Mouse (Mus musculus) CH12.LX (cell line): ENCODE measurements around the gene Sprn.

Source experiments
- CHD2 ChIP-seq: IDR thresholded peaks from 2 replicates; pipeline ENCODE4 v1.6.1; 2011; ENCODE audit warnings: low read length, improper control_type of control experiment
- CTCF ChIP-seq, 2 experiments: IDR thresholded peaks in 1 of 2; conservative IDR thresholded peaks in 1 of 2; 2 replicates each; pipeline ENCODE4 v1.5.1; 2011 to 2012; ENCODE audit warnings: low read depth in 2 of 2, low read length in 2 of 2, improper control_type of control experiment in 1 of 2, inconsistent platforms in 1 of 2, mild to moderate bottlenecking in 1 of 2, moderate library complexity in 1 of 2
- RAD21 ChIP-seq: IDR thresholded peaks from 2 replicates; pipeline ENCODE4 v1.6.1; 2011; ENCODE audit warnings: low read depth, mild to moderate bottlenecking, low read length, improper control_type of control experiment, moderate library complexity
- SIN3A ChIP-seq: IDR thresholded peaks from 2 replicates; pipeline ENCODE4 v1.6.1; 2012; ENCODE audit warnings: low read length, improper control_type of control experiment, inconsistent platforms
- USF1 ChIP-seq: IDR thresholded peaks from 2 replicates; pipeline ENCODE4 v1.6.1; 2014; ENCODE audit warnings: low read depth, mild to moderate bottlenecking, inconsistent platforms, low read length, improper control_type of control experiment

DNA sequence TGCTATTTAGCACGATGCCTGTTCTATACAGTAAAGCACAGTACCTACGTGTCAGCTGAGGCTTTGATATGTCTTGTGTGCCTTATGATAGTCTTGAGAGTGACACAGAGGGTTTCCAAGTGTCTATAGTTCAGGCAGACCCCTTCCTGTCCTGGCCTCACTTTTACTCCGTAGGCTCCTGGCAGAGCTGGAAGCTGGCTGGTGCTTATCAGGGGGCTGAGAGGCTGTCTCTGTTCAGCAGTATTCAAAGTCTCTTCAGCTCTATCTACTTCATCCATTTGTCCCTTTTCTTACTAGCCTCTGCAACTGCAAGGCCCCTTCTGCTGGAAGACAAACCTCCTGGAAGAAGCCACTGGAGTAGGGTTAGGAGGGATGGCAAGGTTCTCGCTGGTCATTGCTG lies 46.4 kb upstream of the Sprn start:
- TF ChIP-seq SIN3A (no peak), RAD21 (no peak), CHD2 (no peak), USF1 (no peak), CTCF (conservative IDR thresholded peaks at IDR 0.05 in 1 of 2, IDR thresholded peaks at IDR 0.05 in 1 of 2; ENCODE audit: low read depth in 2 of 2, low read length in 2 of 2) (no peak)
